Mouse (Mus musculus) bone marrow macrophage, adult 2 months (primary cell): ENCODE measurements at regions not wholly inside any gene's neighbourhood (a gene's known extent, or its start where the extent isn't known, plus 50 kb on each side); places are given as distances from the start of the nearest gene placed in this dataset.

ENCODE experiments used
- CTCF ChIP-seq: IDR thresholded peaks from 2 replicates; pipeline ENCODE4 v1.5.1; 2012; ENCODE audit warnings: low read depth, mild to moderate bottlenecking, low read length, moderate library complexity
- POLR2A ChIP-seq: IDR thresholded peaks from 2 replicates; pipeline ENCODE4 v1.6.1; 2012; ENCODE audit warnings: mild to moderate bottlenecking, low read depth, low read length, borderline replicate concordance

DNA sequence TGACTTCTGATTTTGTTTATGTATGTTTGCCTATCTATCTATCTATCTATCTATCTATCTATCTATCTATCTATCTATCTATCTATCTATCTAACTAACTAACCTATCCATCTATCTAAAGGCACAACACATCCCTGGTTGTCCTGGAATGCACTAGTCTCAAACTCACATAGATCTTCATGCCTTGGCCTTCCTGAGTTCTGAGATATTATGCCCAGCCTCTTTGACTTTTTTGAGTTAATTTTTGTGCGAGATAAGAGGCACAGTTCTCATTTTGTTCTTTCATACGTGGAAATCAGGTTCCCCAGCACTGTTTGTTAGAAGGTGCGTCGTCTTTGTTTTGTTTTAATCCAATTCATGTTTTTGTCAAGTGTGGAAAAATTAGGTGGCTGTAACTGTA is 142.1 kb upstream of the Marcks start:
- TF ChIP-seq CTCF (no peak), POLR2A (no peak)
